Mouse (Mus musculus): ENCODE results near the gene Tcf20. TPM values are rescaled to one million over a fixed set of nuclear protein-coding genes. Genes with fewer than 3 reads are reported as not detected.

Gene Tcf20
- polyA plus RNA-seq, 1 experiment from 2014 or later = 15.5 TPM

DNA sequence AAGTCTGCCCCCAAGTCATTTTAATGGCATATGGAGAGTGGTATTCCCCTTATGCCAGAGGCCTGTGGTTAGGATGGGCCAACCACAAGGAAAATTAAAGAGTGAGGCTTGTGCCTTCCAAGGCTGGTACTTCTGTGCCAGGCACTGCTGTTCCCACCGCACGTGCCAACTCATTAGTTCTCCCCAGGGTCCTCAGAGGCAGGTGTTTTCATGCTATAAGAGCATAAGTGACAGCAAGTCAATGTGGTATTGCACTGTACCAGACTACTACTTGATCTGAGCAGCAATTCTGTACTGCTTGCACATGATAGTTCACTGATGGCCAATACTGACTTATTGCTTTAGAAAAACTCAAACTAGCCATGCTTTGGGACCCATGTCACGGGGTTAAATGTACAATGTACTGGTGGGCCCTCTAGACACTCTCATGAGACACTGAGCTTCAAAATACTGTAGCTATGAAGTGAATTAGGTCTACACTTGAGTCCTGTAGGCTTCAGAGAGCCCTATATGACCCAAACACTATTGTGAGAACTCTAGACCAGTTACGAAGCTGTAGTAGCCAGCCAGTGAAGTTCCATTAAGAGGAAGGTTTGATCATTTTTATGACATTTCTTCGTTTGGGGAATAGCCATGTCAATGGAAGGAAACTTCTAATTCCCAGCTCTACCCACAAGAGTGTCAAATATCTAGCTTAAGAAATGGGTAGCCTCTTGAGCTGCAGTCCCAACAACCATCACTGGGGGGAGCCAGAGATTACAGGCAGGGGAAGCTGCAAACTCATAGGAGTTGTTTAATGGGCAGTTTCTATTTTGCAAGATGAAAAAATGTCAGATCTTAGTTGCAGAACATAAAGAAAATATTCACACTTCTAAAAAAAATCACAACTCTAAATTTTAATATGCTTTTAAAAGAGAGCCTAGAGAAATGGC, 182.7 kb downstream of the Tcf20 start:
- no peak overlapping the region for H3K9ac ChIP-seq (replicated peaks; ENCODE audit: low read depth, low read length)
- no peaks in the 10 kb centered on the region for H3K27me3 ChIP-seq (ENCODE audit: control insufficient read depth, insufficient read depth, low read length)
- H3K4me2 ChIP-seq (replicated peaks; ENCODE audit: low read depth, low read length) = no peak overlapping the region
- 74% methylated on average over 5 of the region's 5 CpGs for WGBS
- no peak overlapping the region for H3K27ac ChIP-seq (ENCODE audit: low read length)
- no peaks in the 10 kb centered on the region; the same call in 1 of the 2 replicates for H3K36me3 ChIP-seq (ENCODE audit: control insufficient read depth, insufficient read depth, low read length)
- H3K9me3 ChIP-seq (ENCODE audit: control insufficient read depth, low read depth, low read length) = no peaks in the 10 kb centered on the region
- no peak for ATAC-seq (ENCODE audit: insufficient number of reproducible peaks, insufficient read depth, low FRiP score, low read depth)
- no peaks in the 10 kb centered on the region for H3K4me1 ChIP-seq (ENCODE audit: control insufficient read depth, insufficient read depth, low read length)
- H3K4me3 ChIP-seq (ENCODE audit: low read depth, low read length) = no peak overlapping the region

DNA sequence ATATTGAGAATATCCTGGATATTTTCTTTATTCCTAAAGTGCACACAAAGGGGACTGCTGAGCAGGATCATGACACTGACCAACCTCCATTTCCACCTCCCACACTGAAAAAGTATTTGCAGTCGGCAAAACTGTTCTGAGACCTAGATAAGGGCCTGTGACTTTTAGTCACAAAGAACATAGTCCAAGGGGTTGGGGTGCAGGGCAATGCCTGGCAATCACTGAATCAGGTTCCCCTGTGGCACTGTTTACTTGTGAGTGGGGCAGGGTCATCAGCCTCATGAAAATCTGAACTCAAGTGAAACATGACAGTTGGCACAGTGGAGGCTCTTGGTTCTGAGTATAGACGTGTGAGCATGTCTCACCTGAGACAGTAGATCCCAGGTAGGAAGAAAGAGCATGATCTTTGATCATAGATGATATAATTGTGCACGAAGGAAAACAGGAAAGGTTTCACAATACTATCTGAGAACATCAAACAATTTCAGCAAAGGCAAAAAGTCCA, 191.7 kb downstream of the Tcf20 start:
- Histone ChIP-seq H3K4me1 (ENCODE audit: control insufficient read depth, insufficient read depth, low read length) (no peaks in the 10 kb centered on the region), H3K4me2 (replicated peaks; ENCODE audit: low read depth, low read length) (no peak overlapping the region), H3K27me3 (ENCODE audit: control insufficient read depth, insufficient read depth, low read length) (no peaks in the 10 kb centered on the region), H3K27ac (ENCODE audit: low read length) (no peak overlapping the region), H3K9me3 (ENCODE audit: control insufficient read depth, low read depth, low read length) (no peaks in the 10 kb centered on the region), H3K9ac (replicated peaks; ENCODE audit: low read depth, low read length) (no peak overlapping the region), H3K4me3 (ENCODE audit: low read depth, low read length) (no peak overlapping the region), H3K36me3 (ENCODE audit: control insufficient read depth, insufficient read depth, low read length) (no peaks in the 10 kb centered on the region)
- WGBS = 75% methylated on average over 3 of the region's 3 CpGs
- no peak for ATAC-seq (ENCODE audit: insufficient number of reproducible peaks, insufficient read depth, low FRiP score, low read depth)

DNA sequence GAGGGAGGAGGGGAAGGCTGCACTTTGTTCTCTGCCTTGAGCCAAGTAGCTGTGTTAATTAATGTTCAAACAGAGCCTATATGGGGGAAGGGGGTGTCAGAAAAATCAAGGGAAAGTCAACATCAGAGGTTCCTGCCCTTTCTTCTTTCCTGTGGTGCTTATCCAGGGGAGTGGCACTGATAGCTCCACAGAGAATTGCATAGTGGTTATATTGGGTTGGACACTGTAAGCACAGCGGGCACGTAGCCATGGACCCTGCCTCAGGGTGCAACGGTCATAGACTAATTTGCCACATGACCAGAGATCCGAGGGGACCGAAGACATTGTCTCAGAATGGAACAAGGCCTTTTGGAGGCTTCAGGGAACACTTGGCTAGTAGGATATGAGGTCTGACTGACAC, 193.4 kb downstream of the Tcf20 start, which contains the start of gene Cyp2d26:
Gene Cyp2d26 (minus strand): TSS at position 18 of the 400 bp plus-strand sequence.
- H3K4me2 ChIP-seq (replicated peaks; ENCODE audit: low read depth, low read length) = no peak within 1 kb of the TSS
- peak within 1 kb of the TSS; percentile 77; the same call in 1 of the 2 replicates for H3K27ac ChIP-seq (ENCODE audit: low read length)

DNA sequence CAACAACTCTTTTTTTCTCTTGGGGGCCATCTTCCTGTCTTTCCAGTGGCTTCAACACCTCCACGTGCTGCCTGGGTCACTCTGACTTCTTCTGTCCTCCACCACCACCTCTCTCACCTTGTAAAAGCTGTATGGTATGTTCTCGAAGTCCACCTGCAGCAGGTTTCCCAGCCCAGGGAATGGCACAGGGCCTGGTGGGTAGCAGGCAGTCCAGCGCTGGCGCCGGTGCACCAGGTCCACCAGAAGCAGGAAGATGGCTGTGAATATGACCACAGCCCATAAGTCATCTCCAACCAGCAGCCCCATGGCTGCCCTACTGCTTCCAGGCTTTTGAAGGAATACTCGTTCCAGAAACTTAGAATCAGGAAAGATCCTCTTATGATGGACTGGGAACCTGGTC, 193.8 kb downstream of the Tcf20 start:
- H3K4me3 ChIP-seq (ENCODE audit: low read depth, low read length) = no peak overlapping the region
- H3K9me3 ChIP-seq (ENCODE audit: control insufficient read depth, low read depth, low read length) = no peaks in the 10 kb centered on the region
- WGBS = 78% methylated on average over 6 of the region's 6 CpGs
- ATAC-seq (ENCODE audit: insufficient number of reproducible peaks, insufficient read depth, low FRiP score, low read depth) = peak; percentile 25; the same call in 1 of the 2 replicates
- H3K27me3 ChIP-seq (ENCODE audit: control insufficient read depth, insufficient read depth, low read length) = no peaks in the 10 kb centered on the region
- no peaks in the 10 kb centered on the region for H3K4me1 ChIP-seq (ENCODE audit: control insufficient read depth, insufficient read depth, low read length)
- no peak overlapping the region for H3K4me2 ChIP-seq (replicated peaks; ENCODE audit: low read depth, low read length)
- peak overlapping the region; percentile 77; the same call in 1 of the 2 replicates for H3K27ac ChIP-seq (ENCODE audit: low read length)
- H3K9ac ChIP-seq (replicated peaks; ENCODE audit: low read depth, low read length) = no peak overlapping the region
- H3K36me3 ChIP-seq (ENCODE audit: control insufficient read depth, insufficient read depth, low read length) = no peaks in the 10 kb centered on the region

More for the DNA sequence above, 193.4 kb downstream of the Tcf20 start, which contains the start of gene Cyp2d26:
- WGBS = 64% methylated on average over 5 of the region's 5 CpGs
- Histone ChIP-seq H3K36me3 (ENCODE audit: control insufficient read depth, insufficient read depth, low read length) (no peaks in the 10 kb centered on the region), H3K4me3 (ENCODE audit: low read depth, low read length) (no peak within 1 kb of the TSS), H3K27me3 (ENCODE audit: control insufficient read depth, insufficient read depth, low read length) (no peaks in the 10 kb centered on the region), H3K4me1 (ENCODE audit: control insufficient read depth, insufficient read depth, low read length) (no peaks in the 10 kb centered on the region), H3K9ac (replicated peaks; ENCODE audit: low read depth, low read length) (no peak within 1 kb of the TSS), H3K9me3 (ENCODE audit: control insufficient read depth, low read depth, low read length) (no peaks in the 10 kb centered on the region)
- peak; percentile 91 for ATAC-seq (ENCODE audit: insufficient number of reproducible peaks, insufficient read depth, low FRiP score, low read depth)

DNA sequence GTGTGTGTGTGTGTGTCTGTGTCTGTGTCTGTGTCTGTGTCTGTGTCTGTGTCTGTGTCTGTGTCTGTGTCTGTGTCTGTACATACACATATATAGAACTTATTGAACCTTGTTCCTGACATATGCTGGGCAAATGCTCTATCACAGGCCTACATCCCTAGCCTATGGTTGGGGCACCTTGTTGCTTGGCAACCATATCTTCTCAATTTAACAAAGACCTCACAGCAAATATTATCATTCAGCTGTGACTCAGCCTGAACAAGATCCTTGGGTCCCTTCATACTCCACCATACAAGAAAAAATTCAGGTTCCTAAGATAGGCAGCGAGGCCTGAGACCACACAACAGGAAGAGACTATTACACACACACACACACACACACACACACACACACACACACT, 194.2 kb downstream of the Tcf20 start:
- H3K9ac ChIP-seq (replicated peaks; ENCODE audit: low read depth, low read length) = no peak overlapping the region
- H3K27ac ChIP-seq (ENCODE audit: low read length) = peak overlapping the region; percentile 77; the same call in 1 of the 2 replicates
- WGBS = 83% methylated on average over 1 of the region's 1 CpGs
- no peaks in the 10 kb centered on the region for H3K4me1 ChIP-seq (ENCODE audit: control insufficient read depth, insufficient read depth, low read length)
- no peak; the same call in 1 of the 2 replicates for ATAC-seq (ENCODE audit: insufficient number of reproducible peaks, insufficient read depth, low FRiP score, low read depth)
- H3K4me3 ChIP-seq (ENCODE audit: low read depth, low read length) = no peak overlapping the region
- no peaks in the 10 kb centered on the region for H3K9me3 ChIP-seq (ENCODE audit: control insufficient read depth, low read depth, low read length)
- no peak overlapping the region for H3K4me2 ChIP-seq (replicated peaks; ENCODE audit: low read depth, low read length)
- no peaks in the 10 kb centered on the region for H3K27me3 ChIP-seq (ENCODE audit: control insufficient read depth, insufficient read depth, low read length)
- no peaks in the 10 kb centered on the region for H3K36me3 ChIP-seq (ENCODE audit: control insufficient read depth, insufficient read depth, low read length)

DNA sequence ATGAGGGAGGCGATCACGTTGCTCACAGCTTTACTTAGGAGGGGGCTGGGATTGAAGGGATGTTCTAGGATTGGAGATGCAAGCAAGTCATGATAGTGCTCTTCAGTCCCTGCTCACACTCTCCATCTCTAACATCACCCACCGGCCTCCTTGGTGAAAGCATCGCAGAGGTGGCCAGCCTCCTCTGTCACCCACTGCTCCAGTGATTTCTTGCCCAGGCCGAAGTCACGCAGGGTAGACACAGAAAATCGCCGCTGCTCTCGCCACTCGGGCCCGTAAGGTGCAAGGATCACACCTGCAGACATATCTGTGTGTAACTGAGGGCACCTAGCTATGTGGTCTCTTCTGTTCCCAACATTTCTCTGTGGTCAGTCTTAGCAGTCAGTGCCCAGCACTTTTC, 195.1 kb downstream of the Tcf20 start:
- Histone ChIP-seq H3K4me1 (ENCODE audit: control insufficient read depth, insufficient read depth, low read length) (no peaks in the 10 kb centered on the region), H3K4me3 (ENCODE audit: low read depth, low read length) (no peak overlapping the region), H3K9me3 (ENCODE audit: control insufficient read depth, low read depth, low read length) (no peaks in the 10 kb centered on the region), H3K27ac (ENCODE audit: low read length) (no peak overlapping the region), H3K36me3 (ENCODE audit: control insufficient read depth, insufficient read depth, low read length) (no peaks in the 10 kb centered on the region), H3K9ac (replicated peaks; ENCODE audit: low read depth, low read length) (no peak overlapping the region), H3K4me2 (replicated peaks; ENCODE audit: low read depth, low read length) (no peak overlapping the region), H3K27me3 (ENCODE audit: control insufficient read depth, insufficient read depth, low read length) (no peaks in the 10 kb centered on the region)
- WGBS = 96% methylated on average over 11 of the region's 11 CpGs
- no peak for ATAC-seq (ENCODE audit: insufficient number of reproducible peaks, insufficient read depth, low FRiP score, low read depth)

DNA sequence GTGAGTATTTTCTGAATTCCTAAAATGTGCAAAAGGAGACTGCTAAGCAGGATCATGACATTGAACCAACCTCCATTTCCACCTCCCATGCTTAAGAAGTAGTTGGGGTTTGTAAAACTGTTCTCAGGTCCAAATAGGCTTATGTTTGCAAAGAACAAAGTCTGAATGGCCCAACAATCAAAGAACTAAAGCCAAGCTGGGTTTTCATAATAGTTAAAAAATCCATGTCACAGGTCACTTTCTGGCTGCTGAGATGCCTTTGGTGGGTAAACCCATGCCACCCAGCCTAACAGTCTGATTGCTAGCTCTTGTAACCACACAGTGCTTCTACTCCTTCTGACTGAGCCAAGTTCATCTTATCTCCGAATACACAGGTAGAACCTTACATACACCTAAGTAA, 203.1 kb downstream of the Tcf20 start:
- 79% methylated on average over 1 of the region's 1 CpGs for WGBS
- Histone ChIP-seq H3K36me3 (ENCODE audit: control insufficient read depth, insufficient read depth, low read length) (no peaks in the 10 kb centered on the region), H3K4me2 (replicated peaks; ENCODE audit: low read depth, low read length) (no peak overlapping the region)

DNA sequence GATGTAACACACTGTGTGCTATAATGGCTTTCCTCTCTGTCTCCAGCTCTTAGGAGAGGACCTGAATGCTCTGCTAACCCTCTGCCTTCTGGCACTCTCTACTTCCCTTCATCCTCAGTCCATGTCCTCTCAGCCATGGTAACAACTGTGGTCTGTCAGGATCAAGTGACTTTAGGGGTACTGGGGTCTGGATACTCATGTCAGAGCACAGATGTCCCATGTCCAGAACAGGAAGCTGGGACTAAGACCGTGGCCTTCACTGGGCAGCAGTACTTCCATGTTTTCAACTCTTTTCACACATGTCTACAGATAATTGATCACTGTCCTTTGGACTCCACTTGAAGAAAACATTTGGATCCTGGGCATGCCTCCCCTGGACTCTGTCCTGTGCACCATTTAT, 203.9 kb downstream of the Tcf20 start:
- 41% methylated on average over 1 of the region's 1 CpGs for WGBS
- Histone ChIP-seq H3K27ac (ENCODE audit: low read length) (no peak overlapping the region), H3K27me3 (ENCODE audit: control insufficient read depth, insufficient read depth, low read length) (no peaks in the 10 kb centered on the region), H3K9me3 (ENCODE audit: control insufficient read depth, low read depth, low read length) (no peaks in the 10 kb centered on the region), H3K4me3 (ENCODE audit: low read depth, low read length) (no peak overlapping the region), H3K4me2 (replicated peaks; ENCODE audit: low read depth, low read length) (no peak overlapping the region), H3K9ac (replicated peaks; ENCODE audit: low read depth, low read length) (no peak overlapping the region), H3K4me1 (ENCODE audit: control insufficient read depth, insufficient read depth, low read length) (no peaks in the 10 kb centered on the region), H3K36me3 (ENCODE audit: control insufficient read depth, insufficient read depth, low read length) (no peaks in the 10 kb centered on the region)
- no peak for ATAC-seq (ENCODE audit: insufficient number of reproducible peaks, insufficient read depth, low FRiP score, low read depth)

More for the DNA sequence above, 203.1 kb downstream of the Tcf20 start:
- Histone ChIP-seq H3K4me1 (ENCODE audit: control insufficient read depth, insufficient read depth, low read length) (no peaks in the 10 kb centered on the region), H3K27me3 (ENCODE audit: control insufficient read depth, insufficient read depth, low read length) (no peaks in the 10 kb centered on the region), H3K9ac (replicated peaks; ENCODE audit: low read depth, low read length) (no peak overlapping the region), H3K9me3 (ENCODE audit: control insufficient read depth, low read depth, low read length) (no peaks in the 10 kb centered on the region), H3K4me3 (ENCODE audit: low read depth, low read length) (no peak overlapping the region), H3K27ac (ENCODE audit: low read length) (no peak overlapping the region)
- no peak for ATAC-seq (ENCODE audit: insufficient number of reproducible peaks, insufficient read depth, low FRiP score, low read depth)

All from stomach, embryonic 14.5 days (tissue).